Mouse (Mus musculus): ENCODE measurements at regions not wholly inside any gene's neighbourhood (a gene's known extent, or its start where the extent isn't known, plus 50 kb on each side); places are given as distances from the start of the nearest gene placed in this dataset.

GRCm38 (mm10) chr6:101992815-101993214 is 580.1 kb downstream of the Cntn3 start:
- TF ChIP-seq ZNF384 (IDR thresholded peaks at IDR 0.05; ENCODE audit: low read depth, low read length) (no peak), HCFC1 (IDR thresholded peaks at IDR 0.05; ENCODE audit: borderline replicate concordance, insufficient read depth, low read length) (no peak), CHD2 (IDR thresholded peaks at IDR 0.05; ENCODE audit: low read depth, low read length) (no peak)

All from ES-E14 (cell line).